Mouse (Mus musculus) megakaryocyte progenitor cell, adult 5-6 weeks (primary cell): ENCODE measurements around the gene B230219D22Rik. TPM values are rescaled to one million over a fixed set of nuclear protein-coding genes. Genes with fewer than 3 reads are reported as not detected.
"Not testable (repeated sequence)": the region's sequence is repeated elsewhere in the genome, so short reads cannot be mapped to it uniquely, and the experiment has no call there.

ENCODE experiments used
- ATAC-seq: replicated peaks from 2 replicates; pipeline ENCODE4 v1.8.0; 2016; ENCODE audit warnings: mild to moderate bottlenecking, moderate TSS enrichment, inconsistent platforms; ENCODE audit not compliant: poor library complexity
- total RNA-seq, 2 experiments: library from RNA; stranded (forward) in 1 of 2; stranded (reverse) in 1 of 2; fragments of 157-497, 149-512 nt in 1 of 2; fragments of 200-1000 nt in 1 of 2; gene quantifications; 2 replicates each; pipeline versions ENCODE4 v1.2.3 to v1.2.4; 2015 to 2017

Gene B230219D22Rik
- total RNA-seq (2015) (65.0 and 76.9 TPM in 2 replicates), total RNA-seq (2017) (35.9 and 39.5 TPM in 2 replicates)

GRCm38 (mm10) chr13:55692535-55693242 lies at the start of gene B230219D22Rik:
TSS of gene B230219D22Rik (plus strand) at chr13:55693124.
- ATAC-seq, result peak; percentile 87

DNA sequence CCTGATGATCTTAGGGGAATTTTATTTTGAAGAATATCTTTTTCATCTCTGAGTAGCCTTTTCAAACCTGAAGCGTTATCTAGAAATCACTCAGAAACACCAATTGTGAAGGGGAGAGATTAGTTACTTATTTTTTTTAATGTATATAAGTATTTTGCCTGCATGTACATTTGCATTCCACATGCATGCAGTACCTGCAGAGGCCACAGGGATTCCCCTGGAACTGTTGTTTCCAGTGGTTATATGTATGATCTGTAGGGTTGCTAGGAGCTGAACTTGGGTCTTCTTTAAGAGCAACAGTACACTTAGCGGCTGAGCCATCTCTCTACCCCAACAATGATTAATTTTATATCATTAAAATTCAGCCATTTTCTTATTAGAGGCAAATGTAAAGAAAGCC lies 48.4 kb upstream of the B230219D22Rik start:
- peak; percentile 87 for ATAC-seq

DNA sequence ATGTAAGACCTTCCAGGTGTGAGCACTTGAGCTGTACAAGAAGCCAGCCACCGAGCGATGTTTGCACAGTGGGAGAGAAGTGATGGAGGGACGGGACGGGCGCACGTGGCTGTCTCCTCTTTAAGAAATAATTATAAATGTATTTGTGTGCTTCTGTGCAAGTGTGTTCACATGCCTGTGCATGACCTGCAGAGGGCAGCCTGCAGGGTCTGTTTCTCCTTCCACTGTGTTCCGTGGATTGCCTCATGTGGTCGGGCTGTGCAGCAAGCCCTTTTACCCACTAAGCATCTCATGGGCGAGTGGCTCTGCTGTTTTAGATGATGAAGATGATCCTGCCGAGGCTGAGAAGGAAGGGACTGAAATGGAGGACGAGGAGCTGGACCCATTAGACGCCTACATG lies 42.8 kb upstream of the B230219D22Rik start:
- ATAC-seq, result no peak

DNA sequence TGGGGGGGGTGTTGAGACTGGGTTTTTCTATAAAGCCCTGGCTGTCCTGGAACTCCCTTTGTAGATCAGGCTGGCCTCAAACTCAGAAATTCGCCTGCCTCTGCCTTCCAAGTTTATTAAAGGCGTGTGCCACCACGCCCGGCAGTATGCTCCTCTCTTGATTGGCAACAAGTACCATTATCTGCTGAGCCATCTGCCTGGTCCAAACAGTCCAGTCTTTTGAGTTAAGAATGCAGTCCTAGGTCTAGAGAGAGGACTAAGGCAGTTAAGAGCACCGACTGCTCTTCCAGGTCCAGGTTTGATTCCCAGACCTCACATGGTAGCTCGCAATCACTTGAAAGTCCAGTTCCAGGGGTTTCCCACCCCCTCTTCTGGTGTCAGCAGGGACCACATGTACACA lies 41.9 kb upstream of the B230219D22Rik start:
- ATAC-seq, result no peak

DNA sequence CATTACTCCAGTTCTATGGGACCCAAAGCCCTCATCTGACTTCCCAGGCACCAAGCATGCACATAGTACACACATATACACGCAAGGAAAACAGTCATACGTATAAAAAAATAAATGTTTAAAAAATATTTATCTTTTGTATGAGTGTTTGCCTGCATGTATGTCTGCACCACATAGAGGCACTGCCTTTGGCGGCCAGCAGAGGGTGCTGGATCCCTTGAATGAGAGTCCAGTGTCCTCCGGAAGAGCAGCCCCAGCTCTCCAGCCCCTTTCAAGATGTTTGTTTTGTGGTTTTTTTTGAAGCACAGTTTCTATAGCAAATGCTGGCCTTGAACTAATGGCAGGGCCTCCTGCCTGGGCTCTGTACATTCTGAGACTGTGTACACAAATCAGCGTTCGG lies 24.4 kb upstream of the B230219D22Rik start:
- ATAC-seq, result peak; percentile 70; the same call in 1 of the 2 replicates

DNA sequence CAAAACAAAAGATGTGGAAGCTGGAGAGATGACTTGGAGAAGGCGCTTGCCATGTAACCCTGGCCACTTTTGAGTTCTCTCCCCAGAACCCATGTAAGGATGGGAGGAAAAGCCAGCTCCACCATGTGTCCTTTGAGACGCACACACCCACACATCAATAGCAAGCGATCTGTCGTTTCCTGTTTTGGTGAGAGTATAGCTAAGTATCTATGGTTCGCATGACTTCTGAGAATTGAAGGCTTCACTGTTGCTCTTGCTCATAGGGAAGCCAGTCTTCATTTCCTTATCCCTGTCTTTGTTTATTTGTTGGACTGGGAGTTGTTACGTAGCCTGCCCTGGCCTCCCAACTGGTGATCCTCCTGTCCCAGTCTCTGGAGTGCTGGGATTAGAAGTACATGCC lies 20.2 kb upstream of the B230219D22Rik start:
- no peak for ATAC-seq

DNA sequence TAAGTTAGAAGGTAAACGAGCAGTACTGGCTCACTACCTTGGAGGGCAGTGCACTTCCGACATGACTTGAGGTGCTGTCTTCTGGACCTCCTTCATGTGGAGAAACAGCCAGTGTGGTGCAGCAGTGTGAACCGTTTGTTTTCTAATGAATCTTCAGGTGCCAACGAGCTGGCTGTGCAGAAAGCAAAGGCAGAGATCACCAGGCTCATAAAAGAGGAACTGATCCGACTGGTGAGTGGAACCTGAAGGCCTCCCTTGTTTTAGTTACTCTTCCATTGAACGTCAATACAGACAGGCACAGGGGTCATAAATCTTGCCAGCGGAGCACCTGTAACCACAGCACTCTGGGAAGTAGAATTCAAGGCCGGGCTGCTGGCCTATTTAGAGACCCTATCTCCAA lies 15.6 kb upstream of the B230219D22Rik start:
- ATAC-seq, result no peak

GRCm38 (mm10) chr13:55682201-55682600 lies 10.7 kb upstream of the B230219D22Rik start:
- no peak for ATAC-seq

DNA sequence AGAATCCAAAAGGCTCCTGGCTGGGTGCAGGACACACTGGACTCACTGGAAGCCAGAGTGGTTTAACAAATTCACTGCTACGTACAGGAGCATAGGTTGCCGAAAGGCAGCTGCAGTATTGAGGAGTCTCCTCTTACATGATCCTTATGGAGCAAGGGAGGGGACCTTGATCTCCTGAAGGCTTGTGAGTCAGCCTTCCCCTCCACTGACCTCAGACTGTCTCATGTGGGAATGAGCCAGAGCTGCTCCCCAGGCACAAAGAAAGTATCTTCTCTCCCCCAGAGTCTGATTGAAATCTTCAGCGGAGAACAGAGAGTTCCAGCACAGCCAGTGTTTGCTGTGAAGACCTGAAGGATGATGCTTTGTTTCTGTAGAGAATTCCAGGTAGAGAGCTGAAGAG lies 9.3 kb upstream of the B230219D22Rik start:
- ATAC-seq, result no peak

DNA sequence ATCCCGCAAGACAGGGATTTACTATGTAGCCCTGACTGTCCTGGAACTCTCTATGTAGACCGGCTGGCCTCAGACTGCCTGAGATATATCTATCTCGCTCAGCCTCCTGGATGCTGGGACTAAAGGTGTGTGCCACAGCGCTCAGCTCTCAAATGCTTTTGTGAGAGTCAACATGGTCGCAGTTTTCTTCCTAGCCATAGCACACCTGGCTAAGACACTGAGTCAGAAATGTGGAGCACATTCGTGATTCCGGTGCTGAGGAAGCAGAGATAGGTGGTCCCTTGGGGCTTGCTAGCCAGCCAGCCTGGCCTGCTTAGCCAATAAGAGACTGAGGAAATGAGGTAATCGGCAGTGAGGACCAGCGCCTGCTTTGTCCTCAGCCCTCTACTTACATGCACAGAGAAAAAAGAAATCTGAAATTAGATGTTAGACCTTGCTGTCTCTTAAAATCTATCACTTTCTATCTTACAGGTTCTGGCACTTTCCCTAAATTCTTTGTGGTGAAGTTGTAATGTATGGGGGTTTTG lies 6.8 kb upstream of the B230219D22Rik start:
- no peak for ATAC-seq

- ATAC-seq, result no peak
Observed at GRCm38 (mm10) chr13:55687927-55688602, 4.9 kb upstream of the B230219D22Rik start.

GRCm38 (mm10) chr13:55693243-55693721 lies 358 bp downstream of the B230219D22Rik start:
- peak; percentile 30; the same call in 1 of the 2 replicates for ATAC-seq

GRCm38 (mm10) chr13:55694110-55694509 lies 1.2 kb downstream of the B230219D22Rik start:
- no peak for ATAC-seq

- not testable (repeated sequence) for ATAC-seq
Observed at GRCm38 (mm10) chr13:55695989-55696388, 3.1 kb downstream of the B230219D22Rik start.

GRCm38 (mm10) chr13:55704301-55704700 lies 11.4 kb downstream of the B230219D22Rik start:
- no peak for ATAC-seq

DNA sequence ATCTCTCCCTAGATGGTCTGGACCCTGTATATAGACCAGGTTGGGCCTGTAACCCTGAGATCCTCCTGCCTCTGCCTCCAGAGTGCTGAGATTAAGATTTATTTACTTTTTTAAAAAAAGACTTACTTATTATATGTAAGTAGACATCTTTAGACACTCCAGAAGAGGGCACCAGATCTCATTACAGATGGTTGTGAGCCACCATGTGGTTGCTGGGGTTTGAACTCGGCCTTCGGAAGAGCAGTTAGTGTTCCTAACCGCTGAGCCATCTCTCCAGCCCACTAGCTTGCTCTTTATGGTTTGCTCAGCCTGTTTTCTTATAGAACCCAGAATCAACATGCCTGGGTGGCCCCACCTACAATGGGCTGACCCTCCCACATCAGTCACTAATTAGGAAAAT lies 19.9 kb downstream of the B230219D22Rik start:
- ATAC-seq, result no peak

DNA sequence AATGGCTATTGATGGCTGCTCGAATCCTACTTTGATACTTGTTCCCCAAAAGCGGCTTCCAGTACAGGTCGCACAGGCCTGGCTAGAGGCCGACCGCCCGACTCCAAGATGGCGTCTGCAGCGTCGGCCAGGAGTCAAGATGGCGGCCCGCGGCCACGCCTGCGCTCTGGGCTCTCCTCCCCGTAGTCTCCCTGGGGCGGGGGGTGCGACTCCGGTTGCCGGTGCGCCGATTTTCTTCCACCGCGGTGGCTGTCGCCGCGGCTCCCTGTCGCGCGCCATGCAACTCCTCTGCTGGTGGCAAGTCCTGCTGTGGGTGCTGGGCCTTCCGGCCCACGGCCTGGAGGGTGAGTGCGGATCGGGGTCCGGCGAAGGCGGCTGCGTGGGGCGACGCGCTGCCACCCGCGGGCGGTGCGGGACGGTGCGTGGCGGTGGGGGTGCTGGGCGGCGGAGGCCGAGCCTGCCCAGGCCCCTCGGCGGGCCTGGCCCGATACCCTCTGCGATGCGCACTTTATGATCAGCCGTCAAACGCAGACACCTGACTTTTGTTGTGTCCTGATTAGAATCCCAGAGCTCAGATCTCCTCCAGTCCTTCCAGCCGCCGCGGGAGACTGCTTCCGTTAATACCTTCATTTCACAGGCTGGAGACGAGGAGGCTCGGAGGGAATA lies 21.7 kb downstream of the B230219D22Rik start, which contains the start of gene Txndc15:
Txndc15 (plus strand) TSS at position 150 of the 666 bp plus-strand sequence.
- peak; percentile 99 for ATAC-seq

DNA sequence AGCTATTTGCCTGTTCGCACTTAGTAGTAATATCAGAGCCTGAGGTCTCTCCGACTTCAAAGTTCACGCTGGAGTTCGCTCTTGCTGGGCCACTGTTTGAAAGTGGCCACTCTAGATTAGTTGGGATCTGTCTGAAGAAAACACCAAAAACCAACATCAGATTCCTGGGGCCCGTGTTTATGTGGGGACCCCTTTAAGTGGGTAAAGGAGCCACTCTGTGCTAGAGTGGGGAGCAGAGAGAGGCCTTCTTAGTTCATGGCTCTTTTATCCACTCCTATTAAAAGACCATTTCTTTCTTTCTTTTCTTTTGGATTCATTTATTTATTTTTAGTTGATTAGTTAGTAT lies 22.2 kb downstream of the B230219D22Rik start:
- peak; percentile 3; the same call in 1 of the 2 replicates for ATAC-seq

DNA sequence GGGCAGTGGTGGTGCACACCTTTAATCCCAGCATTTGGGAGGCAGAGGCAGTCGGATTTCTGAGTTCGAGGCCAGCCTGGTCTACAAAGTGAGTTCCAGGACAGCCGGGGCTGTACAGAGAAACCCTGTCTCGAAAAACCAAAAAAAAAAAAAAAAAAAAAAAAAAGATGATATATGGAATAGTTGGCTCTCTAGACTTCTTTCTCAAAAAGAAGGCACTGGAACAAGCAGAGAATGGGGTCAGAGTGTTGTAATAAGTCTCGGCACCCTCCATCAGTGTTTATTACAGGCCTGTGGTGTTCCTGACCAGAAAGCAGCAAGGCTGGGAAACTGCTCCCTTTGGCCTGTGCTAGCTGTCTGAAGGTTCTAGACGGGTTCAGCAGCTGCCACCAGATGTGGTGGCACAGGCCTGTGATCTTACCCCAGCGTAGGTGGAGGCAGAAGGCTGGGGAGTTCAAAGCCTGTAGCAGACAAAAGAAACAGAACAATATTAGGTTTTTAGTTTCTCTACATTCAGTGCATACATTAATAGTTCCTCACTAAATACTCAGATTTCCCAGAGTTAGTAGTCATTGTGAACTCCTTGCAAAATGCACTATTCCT lies 23.1 kb downstream of the B230219D22Rik start:
- ATAC-seq, result no peak

- no peak for ATAC-seq
Observed at GRCm38 (mm10) chr13:55721516-55721915, 28.6 kb downstream of the B230219D22Rik start.

GRCm38 (mm10) chr13:55721995-55722394 lies 29.1 kb downstream of the B230219D22Rik start:
- ATAC-seq, result no peak
